Mouse (Mus musculus) MEL (cell line): ENCODE measurements around the gene Ptpru. TPM values are rescaled to one million over a fixed set of nuclear protein-coding genes. Genes with fewer than 3 reads are reported as not detected.

Source experiments
- DNase-seq: peaks from one replicate; pipeline ENCODE4 v3.0.0; 2011; ENCODE audit warnings: low read depth, low spot score
- H3K27ac ChIP-seq: 2 replicates; pipeline ENCODE4 v1.5.1; 2012; ENCODE audit warnings: low read depth, mild to moderate bottlenecking, control low read depth, low read length, moderate library complexity; ENCODE audit not compliant: control insufficient read depth
- H3K27me3 ChIP-seq, 2 experiments: fragments of 150-350 bp in 1 of 2; sonication (generic) in 1 of 2; 2 replicates each; pipeline ENCODE4 v1.6.1; 2012; ENCODE audit warnings: low read length in 2 of 2, mild to moderate bottlenecking in 2 of 2, improper control_type of control experiment in 1 of 2, moderate library complexity in 1 of 2; ENCODE audit not compliant: insufficient read depth in 2 of 2, control insufficient read depth in 1 of 2
- H3K36me3 ChIP-seq, 2 experiments: 2 replicates each; pipeline ENCODE4 v1.6.1; 2012 to 2014; ENCODE audit warnings: low read length in 2 of 2, improper control_type of control experiment in 1 of 2, inconsistent platforms in 1 of 2, mild to moderate bottlenecking in 1 of 2; ENCODE audit not compliant: insufficient read depth in 2 of 2, control insufficient read depth in 1 of 2
- H3K4me1 ChIP-seq, 2 experiments: fragments of 150-350 bp in 1 of 2; sonication (generic) in 1 of 2; 2 replicates each; pipeline ENCODE4 v1.6.1; 2012; ENCODE audit warnings: low read length in 2 of 2, improper control_type of control experiment in 1 of 2, mild to moderate bottlenecking in 1 of 2; ENCODE audit not compliant: insufficient read depth in 2 of 2, control insufficient read depth in 1 of 2
- H3K4me3 ChIP-seq, 2 experiments: fragments of 150-350 bp in 1 of 2; sonication (generic) in 1 of 2; 2 replicates each; pipeline ENCODE4 v1.5.1; 2012; ENCODE audit warnings: low read depth in 2 of 2, low read length in 2 of 2, mild to moderate bottlenecking in 2 of 2, moderate library complexity in 2 of 2, control low read depth in 1 of 2, improper control_type of control experiment in 1 of 2; ENCODE audit not compliant: control insufficient read depth in 1 of 2, insufficient read depth in 1 of 2
- H3K79me2 ChIP-seq: 2 replicates; pipeline ENCODE4 v1.6.1; 2012; ENCODE audit warnings: mild to moderate bottlenecking, low read length, moderate library complexity; ENCODE audit not compliant: control insufficient read depth, poor library complexity, insufficient read depth
- H3K9ac ChIP-seq: 2 replicates; pipeline ENCODE4 v1.6.1; 2012; ENCODE audit warnings: low read depth, mild to moderate bottlenecking, control low read depth, low read length, moderate library complexity; ENCODE audit not compliant: control insufficient read depth, poor library complexity, severe bottlenecking
- H3K9me3 ChIP-seq: fragments of 150-350 bp; sonication (generic); replicated peaks from 2 replicates; pipeline ENCODE4 v1.6.1; 2012; ENCODE audit warnings: mild to moderate bottlenecking, low read length, improper control_type of control experiment, moderate library complexity; ENCODE audit not compliant: insufficient read depth
- BHLHE40 ChIP-seq: IDR thresholded peaks from 2 replicates; pipeline ENCODE4 v1.6.1; 2012; ENCODE audit warnings: low read depth, mild to moderate bottlenecking, inconsistent platforms, low read length, improper control_type of control experiment, borderline replicate concordance
- CHD1 ChIP-seq: IDR thresholded peaks from 2 replicates; pipeline ENCODE4 v1.6.1; 2012; ENCODE audit warnings: low read depth, mild to moderate bottlenecking, inconsistent platforms, low read length, improper control_type of control experiment
- CHD2 ChIP-seq: IDR thresholded peaks from 2 replicates; pipeline ENCODE4 v1.6.1; 2011; ENCODE audit warnings: low read length, improper control_type of control experiment
- CTCF ChIP-seq, 3 experiments: IDR thresholded peaks in 2 of 3; conservative IDR thresholded peaks in 1 of 3; 2 replicates each; pipeline ENCODE4 v1.5.1; 2011 to 2012; ENCODE audit warnings: low read length in 3 of 3, low read depth in 2 of 3, mild to moderate bottlenecking in 2 of 3, improper control_type of control experiment in 1 of 3, inconsistent platforms in 1 of 3, mixed read lengths in 1 of 3, moderate library complexity in 1 of 3; ENCODE audit not compliant: control insufficient read depth in 1 of 3, insufficient read depth in 1 of 3, poor library complexity in 1 of 3, severe bottlenecking in 1 of 3
- ELF1 ChIP-seq: IDR thresholded peaks from 2 replicates; pipeline ENCODE4 v1.6.1; 2014; ENCODE audit warnings: low read depth, mild to moderate bottlenecking, inconsistent platforms, low read length, improper control_type of control experiment, moderate library complexity
- ETS1 ChIP-seq: IDR thresholded peaks from 2 replicates; pipeline ENCODE4 v1.6.1; 2012; ENCODE audit warnings: low read depth, mild to moderate bottlenecking, inconsistent platforms, low read length, improper control_type of control experiment, moderate library complexity
- GATA1 ChIP-seq: IDR thresholded peaks from 2 replicates; pipeline ENCODE4 v1.6.1; 2011; ENCODE audit warnings: low read depth, low read length, improper control_type of control experiment
- KAT2A ChIP-seq: conservative IDR thresholded peaks from 2 replicates; pipeline ENCODE4 v1.6.1; 2012; ENCODE audit warnings: low read depth, low read length, improper control_type of control experiment, inconsistent platforms
- MAFK ChIP-seq: IDR thresholded peaks from 2 replicates; pipeline ENCODE4 v1.6.1; 2011; ENCODE audit warnings: low read depth, mild to moderate bottlenecking, low read length, improper control_type of control experiment, borderline replicate concordance
- MAZ ChIP-seq: IDR thresholded peaks from 2 replicates; pipeline ENCODE4 v1.6.1; 2012; ENCODE audit warnings: low read depth, mild to moderate bottlenecking, inconsistent platforms, low read length, improper control_type of control experiment
- MYB ChIP-seq: IDR thresholded peaks from 2 replicates; pipeline ENCODE4 v1.6.1; 2011; ENCODE audit warnings: mild to moderate bottlenecking, low read depth, low read length, improper control_type of control experiment
- NELFE ChIP-seq: IDR thresholded peaks from 2 replicates; pipeline ENCODE4 v1.6.1; 2011; ENCODE audit warnings: low read depth, low read length, improper control_type of control experiment
- NRF1 ChIP-seq: IDR thresholded peaks from 2 replicates; pipeline ENCODE4 v1.6.1; 2014; ENCODE audit warnings: low read depth, mild to moderate bottlenecking, inconsistent platforms, low read length, improper control_type of control experiment, moderate library complexity; ENCODE audit not compliant: poor library complexity, insufficient read depth, severe bottlenecking
- POLR2A ChIP-seq, 2 experiments: IDR thresholded peaks; 2 replicates each; pipeline ENCODE4 v1.6.1; 2011 to 2012; ENCODE audit warnings: low read length in 2 of 2, mild to moderate bottlenecking in 2 of 2, control low read depth in 1 of 2, improper control_type of control experiment in 1 of 2, low read depth in 1 of 2, moderate library complexity in 1 of 2; ENCODE audit not compliant: control insufficient read depth in 1 of 2, insufficient read depth in 1 of 2, poor library complexity in 1 of 2
- RCOR1 ChIP-seq: IDR thresholded peaks from 2 replicates; pipeline ENCODE4 v1.6.1; 2012; ENCODE audit warnings: low read depth, mild to moderate bottlenecking, inconsistent platforms, low read length, improper control_type of control experiment
- SIN3A ChIP-seq: IDR thresholded peaks from 2 replicates; pipeline ENCODE4 v1.6.1; 2012; ENCODE audit warnings: low read length, improper control_type of control experiment, inconsistent platforms
- TAL1 ChIP-seq: IDR thresholded peaks from 2 replicates; pipeline ENCODE4 v1.6.1; 2012; ENCODE audit warnings: mild to moderate bottlenecking, inconsistent platforms, low read length, moderate library complexity, mixed read lengths
- TCF12 ChIP-seq: IDR thresholded peaks from 2 replicates; pipeline ENCODE4 v1.6.1; 2014; ENCODE audit warnings: low read depth, mild to moderate bottlenecking, inconsistent platforms, low read length, improper control_type of control experiment, moderate library complexity
- USF2 ChIP-seq, 2 experiments: IDR thresholded peaks; 2 replicates each; pipeline ENCODE4 v1.6.1; 2011 to 2012; ENCODE audit warnings: improper control_type of control experiment in 2 of 2, low read length in 2 of 2, borderline replicate concordance in 1 of 2, inconsistent platforms in 1 of 2, low read depth in 1 of 2, mild to moderate bottlenecking in 1 of 2; ENCODE audit not compliant: insufficient read depth in 1 of 2
- ZC3H11A ChIP-seq: IDR thresholded peaks from 2 replicates; pipeline ENCODE4 v1.6.1; 2012; ENCODE audit warnings: low read depth, mild to moderate bottlenecking, inconsistent platforms, low read length, improper control_type of control experiment
- ZKSCAN1 ChIP-seq: IDR thresholded peaks from 2 replicates; pipeline ENCODE4 v1.6.1; 2012; ENCODE audit warnings: low read depth, mild to moderate bottlenecking, inconsistent platforms, low read length, improper control_type of control experiment, moderate library complexity
- ZMIZ1 ChIP-seq: IDR thresholded peaks from 2 replicates; pipeline ENCODE4 v1.6.1; 2012; ENCODE audit warnings: low read depth, mild to moderate bottlenecking, inconsistent platforms, low read length, improper control_type of control experiment, moderate library complexity
- ZNF384 ChIP-seq: IDR thresholded peaks from 2 replicates; pipeline ENCODE4 v1.6.1; 2012; ENCODE audit warnings: low read depth, mild to moderate bottlenecking, inconsistent platforms, low read length, improper control_type of control experiment
- polyA plus RNA-seq, 2 experiments: library from polyadenylated mRNA; stranded (reverse) in 1 of 2; unstranded in 1 of 2; fragments of >175 nt in 1 of 2; fragments of >200 nt in 1 of 2; gene quantifications; 2 replicates each; pipeline versions ENCODE4 v1.2.1 to v1.2.4; 2012; ENCODE audit warnings: low replicate concordance in 2 of 2, low read depth in 1 of 2; ENCODE audit not compliant: insufficient read length in 2 of 2, insufficient read depth in 1 of 2, missing spikeins in 1 of 2
- total RNA-seq: library from RNA; depleted of rRNA; stranded (reverse); fragments of 300-350 nt; gene quantifications from 2 replicates; pipeline ENCODE4 v1.2.3, GENCODE M21; 2012

The Ptpru gene
- total and polyA plus RNA-seq, 3 experiments = 3.4 to 6.8 TPM; not detected in 1

DNA sequence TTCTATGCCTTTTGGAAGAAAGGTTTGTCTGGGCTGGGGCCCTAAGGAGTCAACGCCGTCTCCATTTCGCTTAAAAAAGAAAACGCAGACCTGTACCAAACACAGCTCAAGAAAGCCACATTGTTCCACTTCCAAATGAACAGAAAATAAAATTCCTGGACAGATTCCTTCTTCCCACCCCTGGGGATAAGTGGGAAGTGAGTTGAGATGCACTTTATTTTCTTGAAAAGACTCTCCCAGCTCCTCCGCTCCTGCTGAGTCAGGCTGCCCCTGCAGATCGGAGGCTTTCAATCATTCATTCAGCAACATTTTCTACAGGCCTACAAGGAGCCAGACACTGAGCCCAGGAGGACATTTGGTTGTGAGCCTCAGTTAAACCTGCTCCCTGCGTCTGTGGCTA is 74.2 kb downstream of the Ptpru start:
- Histone ChIP-seq H3K9ac (no peak overlapping the region), H3K27me3 (no peaks in the 10 kb centered on the region), H3K9me3 (no peaks in the 10 kb centered on the region), H3K27ac (no peak overlapping the region), H3K79me2 (no peaks in the 10 kb centered on the region), H3K4me3 (no peak overlapping the region), H3K4me1 (no peaks in the 10 kb centered on the region), H3K36me3 (no peaks in the 10 kb centered on the region)
- no peak for TF ChIP-seq ZNF384
- no peak for DNase-seq

- Histone ChIP-seq H3K36me3 (no peaks in the 10 kb centered on the region), H3K27me3 (no peaks in the 10 kb centered on the region), H3K4me1 (no peaks in the 10 kb centered on the region), H3K4me3 (no peak overlapping the region), H3K9me3 (no peaks in the 10 kb centered on the region), H3K9ac (no peak overlapping the region), H3K27ac (no peak overlapping the region), H3K79me2 (no peaks in the 10 kb centered on the region)
- TF ChIP-seq KAT2A (no peak), CTCF (IDR thresholded peaks at IDR 0.05 in 2 of 3, conservative IDR thresholded peaks at IDR 0.05 in 1 of 3; ENCODE audit: control insufficient read depth in 1 of 3, insufficient read depth in 1 of 3, low read depth in 2 of 3, low read length in 3 of 3, poor library complexity in 1 of 3, severe bottlenecking in 1 of 3) (peak; percentile 1 to 21 (median 10); a peak in 2 of 6 replicates), BHLHE40 (no peak)
- DNase-seq = peak; percentile 5
Observed at GRCm38 (mm10) chr4:131763479-131763878, 74.6 kb downstream of the Ptpru start.

DNA sequence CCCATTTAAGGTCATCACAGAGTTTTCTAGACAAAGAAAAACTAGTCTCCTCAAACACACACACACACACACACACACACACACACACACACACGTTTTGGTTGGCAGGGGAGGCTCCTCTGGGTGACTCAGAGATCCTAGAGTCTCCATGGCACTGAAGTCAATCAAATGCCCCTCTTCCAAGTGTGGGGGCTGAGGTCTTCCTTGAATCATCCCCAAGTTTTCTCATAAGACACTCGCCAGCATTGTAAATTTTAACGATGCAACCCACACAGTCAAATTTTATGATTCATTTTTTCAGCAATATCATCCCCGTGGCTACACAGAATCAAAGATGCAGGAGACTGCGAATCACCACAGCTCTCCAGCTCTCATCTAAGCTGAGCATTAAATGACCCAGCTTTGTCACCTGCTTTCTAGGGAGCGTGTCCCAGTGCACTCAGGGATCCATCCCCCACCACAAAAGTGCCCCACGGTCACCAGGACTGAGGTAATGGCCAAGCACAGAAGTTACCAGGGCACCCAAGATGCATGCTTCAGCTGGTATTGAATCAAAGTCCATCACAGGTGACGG is 75.8 kb downstream of the Ptpru start:
- Histone ChIP-seq H3K27me3 (no peaks in the 10 kb centered on the region), H3K9ac (no peak overlapping the region), H3K27ac (no peak overlapping the region), H3K36me3 (no peaks in the 10 kb centered on the region), H3K9me3 (no peaks in the 10 kb centered on the region), H3K79me2 (no peaks in the 10 kb centered on the region), H3K4me1 (no peaks in the 10 kb centered on the region), H3K4me3 (no peak overlapping the region)
- TF ChIP-seq MYB (no peak), ETS1 (no peak), ZKSCAN1 (no peak), SIN3A (no peak), MAZ (no peak), KAT2A (no peak), ELF1 (no peak), ZMIZ1 (no peak), POLR2A (IDR thresholded peaks at IDR 0.05; ENCODE audit: control insufficient read depth in 1 of 2, insufficient read depth in 1 of 2, low read depth in 1 of 2, low read length in 2 of 2, poor library complexity in 1 of 2) (no peak), RCOR1 (no peak), MAFK (no peak), CHD2 (no peak), CHD1 (no peak), ZC3H11A (no peak), GATA1 (no peak), TCF12 (no peak), USF2 (IDR thresholded peaks at IDR 0.05; ENCODE audit: borderline replicate concordance in 1 of 2, insufficient read depth in 1 of 2, low read depth in 1 of 2, low read length in 2 of 2) (no peak), NELFE (no peak), NRF1 (no peak), TAL1 (no peak)
- DNase-seq = no peak
